In genomic region chr11:4802401-4802800, GRCm38 (mm10) we compare ENCODE assay signal across 7 mouse cellular contexts. TPM values are rescaled to one million over a fixed set of nuclear protein-coding genes. Genes with fewer than 3 reads are reported as not detected.
"Had no signal": no experiment of that assay in that cellular context is flagged by ENCODE, and none has a peak within 500 bp of the region (broad histone marks: within the 10 kb centered on the region; RNA-seq: fewer than 3 reads in every experiment).

No protein-coding gene starts in this region.

RNA-seq across cellular contexts. Expression of gene Cabp7, which starts 55.8 kb away (rescaled TPM):
- total RNA-seq: heart, adult 8-10 months; heart, postnatal 10 days; heart, postnatal 25 days; heart, postnatal 4 days had no signal
- polyA plus RNA-seq: kidney, adult 2 months; large intestine, adult 2 months; liver, embryonic 13.5 days had no signal
